Mouse (Mus musculus) embryonic fibroblast, embryonic 13.5 days (primary cell): Measurements from ENCODE around the gene Gm45521. TPM values are rescaled to one million over a fixed set of nuclear protein-coding genes. Genes with fewer than 3 reads are reported as not detected.

Experiments
- H3K27ac ChIP-seq: 2 replicates; pipeline ENCODE4 v1.5.1; 2012; ENCODE audit warnings: low read length, control low read depth, inconsistent platforms; ENCODE audit not compliant: insufficient read depth
- H3K4me1 ChIP-seq: 2 replicates; pipeline ENCODE4 v1.6.1; 2011; ENCODE audit warnings: low read length; ENCODE audit not compliant: control insufficient read depth, insufficient read depth
- H3K4me3 ChIP-seq: 2 replicates; pipeline ENCODE4 v1.5.1; 2011; ENCODE audit warnings: mild to moderate bottlenecking, control low read depth, low read length; ENCODE audit not compliant: insufficient read depth
- CTCF ChIP-seq: IDR thresholded peaks from 2 replicates; pipeline ENCODE4 v1.5.1; 2011; ENCODE audit warnings: mild to moderate bottlenecking, control low read depth, low read length, moderate library complexity, borderline replicate concordance; ENCODE audit not compliant: insufficient read depth
- POLR2A ChIP-seq: IDR thresholded peaks from 2 replicates; pipeline ENCODE4 v1.6.1; 2011; ENCODE audit warnings: low read depth, mild to moderate bottlenecking, control low read depth, low read length, moderate library complexity
- polyA plus RNA-seq: library from polyadenylated mRNA; stranded (reverse); fragments of >200 nt; gene quantifications from 2 replicates; pipeline ENCODE4 v1.2.4, GENCODE M21; 2011; ENCODE audit warnings: low read depth; ENCODE audit not compliant: missing spikeins, insufficient read length

Gene Gm45521
- polyA plus RNA-seq, 1 experiment, result not detected

DNA sequence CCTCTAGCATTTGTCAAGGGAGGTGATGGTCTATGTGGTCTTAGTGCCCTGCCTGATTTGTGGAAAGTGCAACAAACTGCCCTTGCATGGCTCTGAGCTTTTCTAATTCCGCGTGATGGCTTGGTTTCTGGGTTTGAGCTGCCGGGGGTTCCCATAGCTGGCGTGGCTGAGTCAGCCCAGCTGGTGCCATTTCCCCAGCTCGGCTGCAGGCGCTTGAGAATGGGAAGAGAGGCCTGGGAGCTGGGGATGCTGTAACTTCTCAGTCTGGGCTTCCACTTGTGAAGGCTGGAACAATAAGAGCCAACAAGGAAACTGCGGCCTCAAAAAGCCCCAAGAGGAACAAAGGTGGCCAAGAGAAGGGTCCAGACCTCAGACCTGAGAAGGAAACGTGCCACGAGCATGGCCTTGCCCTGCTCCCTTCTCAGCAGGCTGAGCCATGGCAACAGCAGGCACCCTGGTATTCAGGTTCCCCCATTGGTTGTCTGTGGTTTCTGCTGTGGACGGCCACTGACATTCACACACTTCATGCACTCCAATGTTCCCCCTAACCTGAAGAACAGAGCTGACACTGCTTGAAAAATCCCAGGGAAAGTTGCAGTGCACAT, 14.9 kb downstream of the Gm45521 start:
- no peaks in the 10 kb centered on the region for H3K4me1 ChIP-seq
- H3K27ac ChIP-seq, result no peak overlapping the region
- no peak for TF ChIP-seq CTCF
- no peak for TF ChIP-seq POLR2A
- H3K4me3 ChIP-seq, result no peak overlapping the region

DNA sequence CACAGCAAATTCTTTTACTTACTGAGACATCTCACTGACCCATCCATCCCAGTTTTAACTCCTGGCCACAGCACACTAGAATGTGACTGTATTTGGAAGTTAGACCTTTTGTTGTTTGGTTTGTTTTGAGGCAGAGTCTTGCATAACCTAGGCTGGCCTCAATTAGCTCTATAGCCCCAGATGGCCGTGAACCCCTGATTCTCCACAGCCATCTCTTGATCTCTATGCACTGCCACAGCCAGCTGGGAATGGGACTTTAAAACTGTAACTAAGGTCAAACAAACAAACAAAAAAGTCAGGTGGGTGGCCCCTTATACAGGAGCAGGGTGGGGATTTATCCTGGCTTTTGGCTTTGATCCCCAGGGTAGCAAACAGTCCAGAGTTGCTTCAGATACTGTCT, 17.6 kb downstream of the Gm45521 start:
- no peak overlapping the region for H3K4me3 ChIP-seq
- H3K4me1 ChIP-seq, result no peaks in the 10 kb centered on the region
- H3K27ac ChIP-seq, result no peak overlapping the region
- no peak for TF ChIP-seq POLR2A
- TF ChIP-seq CTCF, result no peak

DNA sequence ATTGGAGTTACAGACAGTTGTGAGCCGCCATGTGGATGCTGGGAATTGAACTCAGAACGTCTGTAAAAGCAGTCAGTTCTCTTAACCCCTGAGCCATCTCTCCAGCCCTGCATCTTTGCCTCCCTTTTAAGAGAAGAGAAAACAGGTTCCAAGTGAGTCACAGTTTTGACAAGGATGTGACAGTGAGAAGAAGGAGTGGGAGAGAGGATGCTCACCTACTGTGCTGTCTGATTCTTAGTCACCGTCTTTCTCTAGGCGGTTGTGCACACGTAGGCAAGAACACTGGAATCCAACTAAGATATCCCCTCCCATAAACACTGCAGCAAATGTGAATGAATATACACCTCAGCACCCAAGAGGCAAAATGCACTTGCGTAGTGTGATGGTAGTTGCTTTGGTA, 18.1 kb downstream of the Gm45521 start:
- no peaks in the 10 kb centered on the region for H3K4me1 ChIP-seq

DNA sequence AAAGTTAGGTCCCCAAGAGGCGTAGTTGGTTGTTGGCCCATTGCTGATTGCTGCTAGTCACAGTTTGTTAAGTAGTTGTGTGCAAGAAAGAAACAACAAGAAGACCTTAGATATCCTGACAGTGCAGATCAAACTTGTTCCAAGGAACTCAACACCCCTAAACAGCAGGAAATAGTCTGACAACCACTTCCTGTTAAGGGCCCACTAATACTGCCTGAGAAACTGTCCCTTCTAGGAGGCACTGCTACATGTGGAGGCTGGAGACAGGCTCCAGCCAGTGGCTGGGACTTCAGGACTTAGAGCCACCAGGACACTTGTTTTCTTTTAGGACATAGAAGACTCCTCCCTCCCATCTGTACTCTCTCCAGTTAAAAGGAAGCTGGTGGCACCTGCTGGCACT, 20.4 kb downstream of the Gm45521 start:
- Histone ChIP-seq H3K27ac (no peak overlapping the region), H3K4me1 (no peaks in the 10 kb centered on the region), H3K4me3 (no peak overlapping the region)
- no peak for TF ChIP-seq CTCF
- no peak for TF ChIP-seq POLR2A

More for the DNA sequence above, 18.1 kb downstream of the Gm45521 start:
- Histone ChIP-seq H3K4me3 (no peak overlapping the region), H3K27ac (no peak overlapping the region)
- no peak for TF ChIP-seq CTCF

DNA sequence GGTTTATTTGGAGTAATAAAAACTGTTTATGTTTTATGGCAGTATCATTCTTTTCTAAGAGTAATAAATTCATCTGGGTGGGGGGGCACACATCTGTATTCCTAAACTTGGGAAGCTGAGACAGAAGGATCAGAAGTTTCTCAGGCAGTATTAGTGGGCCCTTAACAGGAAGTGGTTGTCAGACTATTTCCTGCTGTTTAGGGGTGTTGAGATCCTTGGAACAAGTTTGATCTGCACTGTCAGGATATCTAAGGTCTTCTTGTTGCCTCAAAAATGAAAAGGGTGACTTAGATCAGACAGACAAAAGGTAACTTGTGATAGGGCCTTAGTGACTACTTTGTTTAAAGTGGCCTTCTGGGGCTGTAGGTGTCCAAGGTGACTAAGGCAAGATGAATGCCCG, 21.1 kb downstream of the Gm45521 start:
- Histone ChIP-seq H3K4me3 (no peak overlapping the region), H3K27ac (no peak overlapping the region), H3K4me1 (no peaks in the 10 kb centered on the region; the same call in 1 of the 2 replicates)
- TF ChIP-seq CTCF, result no peak
- no peak for TF ChIP-seq POLR2A

DNA sequence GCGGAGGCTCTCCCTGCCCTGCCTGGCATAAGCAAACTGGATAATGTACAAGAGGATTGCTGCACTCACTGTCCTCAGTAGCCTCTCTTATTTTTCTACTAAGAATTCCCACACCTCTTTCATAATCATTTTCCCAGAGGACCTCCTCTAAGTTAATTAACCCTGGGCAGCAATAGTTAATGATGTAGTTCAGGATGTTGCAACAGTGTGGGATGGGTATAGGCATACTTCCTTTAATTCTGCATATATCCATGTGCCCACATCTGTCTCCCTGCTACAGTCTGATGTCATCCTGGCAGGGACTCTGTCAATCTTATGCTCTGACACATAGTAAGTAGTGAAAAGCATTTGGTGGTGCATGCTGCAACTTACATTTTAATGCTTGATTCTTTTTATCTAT, 24.1 kb downstream of the Gm45521 start:
- H3K4me3 ChIP-seq, result no peak overlapping the region
- no peaks in the 10 kb centered on the region; the same call in 1 of the 2 replicates for H3K4me1 ChIP-seq
- no peak overlapping the region for H3K27ac ChIP-seq
- TF ChIP-seq POLR2A (no peak), CTCF (no peak)

DNA sequence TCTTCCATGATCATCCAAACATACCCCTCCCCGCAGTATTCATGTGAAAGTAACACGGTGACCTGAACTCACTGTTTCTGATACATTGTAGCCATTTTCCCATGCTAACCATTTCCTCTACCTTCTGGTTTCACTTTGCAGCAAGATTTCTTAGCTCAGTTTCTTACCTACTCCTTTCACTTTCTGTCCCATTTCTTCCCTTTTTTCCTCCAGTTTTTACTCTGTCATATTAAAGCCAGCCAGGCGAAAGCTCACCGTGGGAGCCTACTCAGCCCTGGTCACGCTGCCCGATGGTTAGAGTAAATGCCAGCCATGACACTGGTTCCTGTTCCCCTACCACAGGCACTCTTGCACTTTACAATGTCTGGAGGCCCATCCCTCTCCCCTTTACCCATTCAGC, 29.8 kb downstream of the Gm45521 start:
- TF ChIP-seq CTCF (no peak), POLR2A (no peak)
- Histone ChIP-seq H3K4me3 (no peak overlapping the region), H3K27ac (no peak overlapping the region), H3K4me1 (no peaks in the 10 kb centered on the region; the same call in 1 of the 2 replicates)

DNA sequence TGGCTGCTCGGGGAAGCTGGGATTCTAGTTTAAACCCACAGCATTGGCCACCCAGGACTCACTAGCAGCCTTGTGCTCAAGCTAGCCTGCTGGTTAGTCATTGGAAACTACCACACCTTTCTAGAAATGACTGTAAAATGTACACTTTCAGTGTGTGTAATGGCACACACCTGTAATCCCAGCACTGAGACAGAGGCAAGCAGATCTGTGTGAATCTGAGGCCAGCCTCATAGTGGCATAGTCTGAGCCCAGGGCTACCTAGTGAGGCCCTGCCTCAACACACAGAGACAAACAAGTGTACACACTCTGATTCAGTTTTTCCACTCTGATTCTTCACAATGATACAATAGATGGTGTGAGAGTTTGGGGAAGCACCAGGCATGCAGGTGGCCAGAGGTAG, 32.3 kb downstream of the Gm45521 start:
- TF ChIP-seq POLR2A (no peak), CTCF (no peak)
- H3K4me1 ChIP-seq, result no peaks in the 10 kb centered on the region
- no peak overlapping the region for H3K4me3 ChIP-seq
- H3K27ac ChIP-seq, result no peak overlapping the region

DNA sequence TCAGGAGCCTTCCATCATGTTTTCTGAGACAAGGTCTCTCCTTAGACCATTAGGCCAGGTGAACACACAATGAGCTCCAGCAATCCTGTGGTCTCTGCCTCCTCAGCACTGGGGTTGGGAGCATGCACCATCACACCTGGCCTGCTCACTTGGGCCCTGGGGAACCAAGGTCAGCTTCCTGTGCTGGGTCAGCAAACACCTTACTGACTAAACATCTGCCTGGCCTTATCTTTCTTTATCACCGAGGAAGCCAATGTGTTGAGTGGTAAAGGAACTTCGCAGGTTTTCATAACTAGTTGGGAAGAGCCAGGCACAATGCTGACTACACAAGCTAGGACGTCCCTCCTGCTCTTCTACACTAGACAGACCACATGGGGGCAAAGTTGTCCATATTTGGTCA, 32.9 kb downstream of the Gm45521 start:
- TF ChIP-seq CTCF (no peak), POLR2A (no peak)
- Histone ChIP-seq H3K27ac (no peak overlapping the region), H3K4me3 (no peak overlapping the region), H3K4me1 (no peaks in the 10 kb centered on the region)

DNA sequence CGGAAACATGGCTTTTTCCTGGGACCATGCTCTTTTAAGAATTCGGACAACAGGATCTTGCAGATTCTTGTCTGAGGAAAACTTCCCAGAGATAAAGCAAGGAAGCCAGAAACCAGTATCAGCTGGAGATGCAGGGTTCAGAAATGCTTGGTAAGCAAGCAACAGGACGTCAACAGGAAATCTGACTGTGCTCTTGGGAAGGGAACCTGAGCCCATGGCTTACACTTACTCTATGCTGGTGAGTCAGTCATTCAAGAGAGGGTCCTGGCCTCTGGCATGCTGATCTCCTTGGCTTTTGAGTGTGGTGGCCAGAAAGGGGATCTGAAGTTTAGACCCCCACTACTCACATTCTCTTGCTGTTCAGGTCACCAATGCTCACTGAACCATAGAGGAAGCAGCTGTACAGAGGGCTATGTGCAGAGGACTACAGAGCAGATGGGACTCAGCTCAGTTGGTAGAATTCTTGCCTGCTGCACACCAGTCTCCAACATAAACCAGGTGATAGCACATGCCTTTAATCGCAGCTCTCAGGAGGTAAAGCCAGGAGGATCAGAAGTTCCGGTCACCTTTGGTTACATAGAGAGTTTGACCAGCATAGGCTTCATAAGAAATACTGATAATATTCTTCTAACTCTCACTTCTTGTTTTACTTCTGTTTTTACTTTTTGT, 34.2 kb downstream of the Gm45521 start:
- Histone ChIP-seq H3K27ac (no peak overlapping the region), H3K4me3 (no peak overlapping the region), H3K4me1 (no peaks in the 10 kb centered on the region)
- TF ChIP-seq CTCF (no peak), POLR2A (no peak)

DNA sequence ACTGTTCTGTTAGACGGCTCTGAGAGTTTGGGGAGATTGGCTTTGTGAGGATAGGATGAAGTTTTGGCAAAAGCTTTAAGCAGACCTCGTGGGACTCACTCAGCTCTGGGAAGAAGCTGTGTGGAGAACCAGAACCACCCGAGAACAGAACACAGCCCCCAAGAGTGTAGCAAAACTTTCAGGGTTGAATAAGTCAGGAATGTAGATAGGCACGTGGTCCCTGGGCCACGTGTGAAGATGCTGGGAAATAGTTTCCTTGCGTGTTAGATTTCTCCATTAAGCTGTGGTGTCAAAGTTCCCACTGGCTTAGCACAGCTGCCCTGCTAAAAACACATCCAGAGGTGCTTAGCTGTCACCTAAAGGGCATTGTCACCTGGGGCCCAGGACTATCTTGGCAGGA, 35.1 kb downstream of the Gm45521 start:
- Histone ChIP-seq H3K4me1 (no peaks in the 10 kb centered on the region), H3K4me3 (no peak overlapping the region), H3K27ac (no peak overlapping the region)
- TF ChIP-seq CTCF, result no peak
- no peak for TF ChIP-seq POLR2A
